Mouse (Mus musculus): ENCODE results near the gene Gatad2a. TPM values are rescaled to one million over a fixed set of nuclear protein-coding genes. Genes with fewer than 3 reads are reported as not detected.
"Not testable (repeated sequence)": the region's sequence is repeated elsewhere in the genome, so short reads cannot be mapped to it uniquely, and the experiment has no call there.

Gatad2a gene
- polyA plus RNA-seq, 1 experiment from 2014 or later: 30.5 TPM

DNA sequence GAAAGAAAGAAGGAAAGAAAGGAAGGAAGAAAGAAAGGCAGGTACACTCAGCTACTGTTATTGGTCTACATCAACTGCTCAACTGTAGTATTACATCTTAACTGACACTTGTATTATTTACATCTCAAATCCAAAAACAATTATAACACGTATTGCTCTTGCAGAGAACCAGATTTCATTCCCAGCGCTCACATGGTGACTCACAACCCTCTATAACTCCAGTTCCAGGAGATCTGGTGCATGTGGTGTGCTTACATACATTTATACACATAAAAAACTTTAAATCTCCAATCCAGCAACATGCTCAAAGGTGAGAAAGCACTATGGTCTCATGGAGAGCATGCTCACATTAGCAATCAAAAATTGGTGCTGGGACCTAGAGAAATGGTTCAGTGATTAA, 4.0 kb upstream of the Gatad2a start:
- no peak overlapping the region for H3K9ac ChIP-seq (ENCODE audit: low read length)
- no peak overlapping the region for H3K27ac ChIP-seq (ENCODE audit: low read depth, low read length)
- no peaks in the 10 kb centered on the region for H3K36me3 ChIP-seq (ENCODE audit: control insufficient read depth, insufficient read depth, low read length)
- no peaks in the 10 kb centered on the region for H3K27me3 ChIP-seq (replicated peaks; ENCODE audit: control insufficient read depth, insufficient read depth, low read length)
- no peak for ATAC-seq
- no peaks in the 10 kb centered on the region for H3K9me3 ChIP-seq (replicated peaks; ENCODE audit: control insufficient read depth, low read length)
- DNase-seq (ENCODE audit: low spot score): no peak
- H3K4me2 ChIP-seq (ENCODE audit: low read length): no peak overlapping the region
- peaks cover 4% of the 10 kb centered on the region for H3K4me1 ChIP-seq (ENCODE audit: control insufficient read depth, insufficient read depth, low read length)
- WGBS: 86% methylated on average over 2 of the region's 2 CpGs
- no peak overlapping the region for H3K4me3 ChIP-seq (ENCODE audit: low read depth, low read length)

DNA sequence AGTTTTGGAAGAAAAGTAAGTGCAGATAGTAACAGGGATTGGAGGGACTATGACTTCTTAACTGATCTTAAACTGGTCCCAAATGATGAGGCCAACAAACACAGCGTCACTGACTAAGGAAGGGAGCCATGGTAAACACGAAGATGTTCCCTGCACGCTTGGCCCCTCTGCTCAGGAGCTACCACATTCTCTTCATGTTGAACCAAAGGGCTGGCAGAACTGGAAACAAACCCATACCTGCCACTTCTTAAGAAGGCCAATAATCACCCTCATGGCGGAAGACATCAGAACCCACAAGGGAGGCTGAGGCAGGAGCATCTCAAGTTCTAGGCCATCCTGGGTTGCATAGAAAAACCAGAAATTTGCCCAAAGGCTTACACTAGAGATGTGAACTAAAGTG, 3.1 kb upstream of the Gatad2a start:
- H3K36me3 ChIP-seq (ENCODE audit: control insufficient read depth, insufficient read depth, low read length): no peaks in the 10 kb centered on the region
- H3K9ac ChIP-seq (ENCODE audit: low read length): no peak overlapping the region
- H3K27ac ChIP-seq (ENCODE audit: low read depth, low read length): no peak overlapping the region
- peaks cover 8% of the 10 kb centered on the region for H3K4me1 ChIP-seq (ENCODE audit: control insufficient read depth, insufficient read depth, low read length)
- 89% methylated on average over 4 of the region's 4 CpGs for WGBS
- H3K4me3 ChIP-seq (ENCODE audit: low read depth, low read length): no peak overlapping the region
- DNase-seq (ENCODE audit: low spot score): no peak
- no peak for ATAC-seq
- H3K9me3 ChIP-seq (replicated peaks; ENCODE audit: control insufficient read depth, low read length): no peaks in the 10 kb centered on the region
- no peaks in the 10 kb centered on the region for H3K27me3 ChIP-seq (replicated peaks; ENCODE audit: control insufficient read depth, insufficient read depth, low read length)
- H3K4me2 ChIP-seq (ENCODE audit: low read length): no peak overlapping the region

DNA sequence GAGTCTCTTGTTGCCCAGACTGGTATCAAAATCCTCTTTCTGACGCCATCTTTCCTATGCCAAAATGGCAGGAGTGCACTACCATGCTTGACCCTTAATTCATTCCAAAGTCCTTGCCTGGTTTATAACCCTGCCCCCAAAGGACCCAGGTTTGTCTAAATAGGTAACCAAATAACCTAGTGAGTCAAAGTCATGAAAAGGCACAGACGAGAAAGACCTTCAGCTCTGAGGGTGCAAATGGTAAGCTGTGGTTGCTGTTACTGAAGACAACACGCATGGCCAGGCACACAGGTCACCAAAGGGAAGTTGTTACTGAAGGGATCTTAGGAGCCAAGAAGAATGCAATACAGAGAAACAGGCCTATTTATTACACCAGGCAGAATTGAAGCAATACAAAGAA, 2.5 kb upstream of the Gatad2a start:
- H3K27ac ChIP-seq (ENCODE audit: low read depth, low read length): no peak overlapping the region
- peaks cover 8% of the 10 kb centered on the region for H3K4me1 ChIP-seq (ENCODE audit: control insufficient read depth, insufficient read depth, low read length)
- no peaks in the 10 kb centered on the region for H3K27me3 ChIP-seq (replicated peaks; ENCODE audit: control insufficient read depth, insufficient read depth, low read length)
- H3K9ac ChIP-seq (ENCODE audit: low read length): no peak overlapping the region
- ATAC-seq (no peak), DNase-seq (ENCODE audit: low spot score) (no peak)
- H3K36me3 ChIP-seq (ENCODE audit: control insufficient read depth, insufficient read depth, low read length): no peaks in the 10 kb centered on the region
- no peak overlapping the region for H3K4me3 ChIP-seq (ENCODE audit: low read depth, low read length)
- no peak overlapping the region for H3K4me2 ChIP-seq (ENCODE audit: low read length)
- H3K9me3 ChIP-seq (replicated peaks; ENCODE audit: control insufficient read depth, low read length): no peaks in the 10 kb centered on the region
- 86% methylated on average over 3 of the region's 3 CpGs for WGBS

DNA sequence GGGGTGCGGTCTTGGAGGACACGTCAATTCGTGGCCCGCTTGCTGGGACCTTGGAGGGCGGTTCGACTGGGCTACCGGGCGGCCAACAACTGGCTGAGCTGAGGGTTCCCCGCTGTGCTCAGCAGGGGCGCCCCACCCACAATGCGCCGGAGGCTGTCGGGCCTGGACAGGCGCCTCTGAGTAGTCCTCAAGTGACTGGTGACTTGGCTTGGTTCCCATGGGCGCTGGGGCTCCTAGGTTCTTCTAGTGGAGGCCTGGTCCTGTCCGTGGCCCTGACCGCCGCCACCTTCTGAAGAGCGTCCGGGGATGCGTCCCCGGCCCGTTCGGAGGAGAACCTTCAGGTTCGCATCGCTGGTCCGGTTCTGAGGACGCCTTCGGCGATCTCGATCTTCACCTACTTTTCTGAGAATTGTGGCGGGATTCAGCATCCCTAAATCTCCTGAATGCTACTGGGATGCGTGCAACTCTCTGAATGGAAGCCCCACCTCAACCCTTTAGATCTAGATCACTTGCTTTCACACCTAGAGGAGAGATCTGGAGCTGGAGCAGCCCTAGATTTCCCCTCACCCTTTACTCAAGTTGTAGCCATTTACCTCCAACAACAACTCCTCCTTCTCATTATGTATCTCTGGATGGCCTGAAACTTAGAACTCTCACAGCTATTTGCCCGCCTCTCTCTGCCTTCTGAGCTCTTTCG, 553 bp upstream of the Gatad2a start:
- Histone ChIP-seq H3K4me2 (ENCODE audit: low read length) (peak overlapping the region; percentile 75), H3K36me3 (ENCODE audit: control insufficient read depth, insufficient read depth, low read length) (0 out of 2 replicates have a peak, but pooled peaks cover 3% of the 10 kb centered on the region), H3K9ac (ENCODE audit: low read length) (peak overlapping the region; percentile 74), H3K4me1 (ENCODE audit: control insufficient read depth, insufficient read depth, low read length) (peaks cover 8% of the 10 kb centered on the region), H3K27ac (ENCODE audit: low read depth, low read length) (0 out of 2 replicates have a peak overlapping the region, but pooled peaks have one; percentile 16), H3K27me3 (replicated peaks; ENCODE audit: control insufficient read depth, insufficient read depth, low read length) (no peaks in the 10 kb centered on the region), H3K9me3 (replicated peaks; ENCODE audit: control insufficient read depth, low read length) (no peaks in the 10 kb centered on the region), H3K4me3 (ENCODE audit: low read depth, low read length) (peak overlapping the region; percentile 84)
- 3% methylated on average over 34 of the region's 35 CpGs for WGBS
- no peak for DNase-seq (ENCODE audit: low spot score)
- ATAC-seq: no peak

DNA sequence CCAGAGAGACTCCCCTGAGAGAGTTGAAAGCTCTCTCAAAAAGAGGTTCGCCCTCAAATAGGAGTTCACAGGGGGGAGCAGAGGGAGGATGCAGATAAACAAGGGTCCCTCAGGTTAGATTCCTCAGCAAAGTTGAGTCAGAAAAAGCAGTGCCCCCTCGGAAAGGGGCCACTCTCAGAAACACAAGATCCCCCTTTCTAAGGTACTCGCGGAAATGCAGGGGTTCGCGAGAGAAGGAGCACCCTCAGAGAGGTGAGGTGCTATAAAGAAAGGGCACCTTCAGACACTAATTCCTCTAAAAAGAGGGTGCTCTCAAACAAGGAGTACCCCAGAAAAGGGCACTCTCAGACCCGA, 785 bp downstream of the Gatad2a start:
- no peaks in the 10 kb centered on the region for H3K27me3 ChIP-seq (replicated peaks; ENCODE audit: control insufficient read depth, insufficient read depth, low read length)
- H3K36me3 ChIP-seq (ENCODE audit: control insufficient read depth, insufficient read depth, low read length): 0 out of 2 replicates have a peak, but pooled peaks cover 3% of the 10 kb centered on the region
- DNase-seq (ENCODE audit: low spot score): no peak
- peak overlapping the region; percentile 84 for H3K4me3 ChIP-seq (ENCODE audit: low read depth, low read length)
- H3K27ac ChIP-seq (ENCODE audit: low read depth, low read length): peak overlapping the region; percentile 80
- 0% methylated on average over 7 of the region's 7 CpGs for WGBS
- peak overlapping the region; percentile 57 for H3K4me2 ChIP-seq (ENCODE audit: low read length)
- H3K9me3 ChIP-seq (replicated peaks; ENCODE audit: control insufficient read depth, low read length): no peaks in the 10 kb centered on the region
- peaks cover 8% of the 10 kb centered on the region for H3K4me1 ChIP-seq (ENCODE audit: control insufficient read depth, insufficient read depth, low read length)
- ATAC-seq: no peak
- H3K9ac ChIP-seq (ENCODE audit: low read length): peak overlapping the region; percentile 75

DNA sequence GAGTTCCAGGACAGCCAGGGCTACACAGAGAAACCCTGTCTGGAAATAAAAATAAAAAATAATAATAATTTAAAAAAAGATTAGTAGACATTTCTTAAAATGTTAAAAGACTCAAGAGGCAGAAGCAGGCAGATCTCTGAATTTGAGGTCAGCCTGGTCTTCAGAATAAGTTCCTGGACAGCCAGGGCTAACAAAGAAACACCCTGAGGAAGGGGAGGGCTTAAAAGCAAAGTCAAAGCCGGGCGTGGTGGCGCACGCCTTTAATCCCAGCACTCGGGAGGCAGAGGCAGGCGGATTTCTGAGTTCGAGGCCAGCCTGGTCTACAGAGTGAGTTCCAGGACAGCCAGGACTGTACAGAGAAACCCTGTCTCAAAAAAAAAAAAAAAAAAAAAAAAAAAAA, 7.2 kb downstream of the Gatad2a start:
- not testable (repeated sequence) for H3K27me3 ChIP-seq (replicated peaks; ENCODE audit: control insufficient read depth, insufficient read depth, low read length); H3K9ac ChIP-seq (ENCODE audit: low read length); ATAC-seq; H3K4me2 ChIP-seq (ENCODE audit: low read length); H3K4me3 ChIP-seq (ENCODE audit: low read depth, low read length); DNase-seq (ENCODE audit: low spot score); H3K27ac ChIP-seq (ENCODE audit: low read depth, low read length); H3K36me3 ChIP-seq (ENCODE audit: control insufficient read depth, insufficient read depth, low read length); H3K9me3 ChIP-seq (replicated peaks; ENCODE audit: control insufficient read depth, low read length); H3K4me1 ChIP-seq (ENCODE audit: control insufficient read depth, insufficient read depth, low read length)
- 96% methylated on average over 6 of the region's 7 CpGs for WGBS

DNA sequence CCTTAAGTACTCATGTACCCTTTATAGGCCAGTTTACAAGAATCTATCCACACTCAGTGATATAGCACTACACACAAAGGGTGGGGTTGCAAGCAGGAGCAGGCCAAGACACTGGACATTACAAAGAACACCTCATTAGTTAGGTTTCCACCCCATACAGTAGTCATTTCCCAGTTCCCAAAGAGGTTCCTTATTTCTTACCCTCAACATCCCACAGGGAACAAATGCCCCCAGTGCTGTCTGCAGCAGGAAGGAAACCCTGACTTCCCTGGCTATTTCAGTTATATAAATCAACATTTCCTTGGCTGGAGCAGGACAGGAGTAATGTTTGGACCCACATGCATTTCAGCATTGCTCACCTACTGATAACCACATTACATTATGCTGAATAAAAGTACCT, 8.4 kb downstream of the Gatad2a start:
- DNase-seq (ENCODE audit: low spot score): no peak
- H3K27ac ChIP-seq (ENCODE audit: low read depth, low read length): no peak overlapping the region

DNA sequence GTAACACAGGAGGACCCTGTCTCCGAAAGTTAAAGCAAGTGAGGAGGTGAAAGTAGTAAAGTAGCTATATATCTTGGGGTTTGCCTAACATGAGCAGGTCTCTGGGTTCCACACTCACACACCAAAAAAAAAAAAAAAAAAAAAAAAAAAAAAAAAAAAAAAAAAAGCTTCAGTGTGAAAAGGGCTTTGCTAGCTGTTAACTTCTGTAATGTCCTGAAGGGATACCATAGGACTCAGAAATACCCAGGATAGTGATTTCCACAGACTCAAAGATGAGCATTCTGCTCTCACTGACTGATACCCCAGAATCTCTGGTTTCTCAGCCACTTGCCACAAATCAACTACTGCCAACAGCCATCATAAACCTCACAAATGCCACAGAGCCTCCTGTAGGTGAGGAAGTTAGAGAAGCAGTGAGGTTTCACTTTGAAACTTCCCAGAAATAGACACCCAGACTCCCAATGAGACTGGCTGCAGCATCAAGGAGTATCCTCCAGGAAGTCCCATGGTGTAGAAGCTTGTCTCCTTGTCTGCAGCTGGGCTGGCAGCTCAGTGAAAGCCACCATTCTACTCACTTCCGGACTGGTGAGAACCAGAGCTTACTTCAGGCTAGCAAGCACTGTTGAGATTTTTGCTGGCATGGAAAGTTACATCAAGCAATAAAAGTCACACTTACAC, 11.2 kb downstream of the Gatad2a start:
- Histone ChIP-seq H3K4me2 (ENCODE audit: low read length) (no peak overlapping the region), H3K36me3 (ENCODE audit: control insufficient read depth, insufficient read depth, low read length) (no peaks in the 10 kb centered on the region), H3K4me3 (ENCODE audit: low read depth, low read length) (no peak overlapping the region), H3K27ac (ENCODE audit: low read depth, low read length) (no peak overlapping the region), H3K9me3 (replicated peaks; ENCODE audit: control insufficient read depth, low read length) (no peaks in the 10 kb centered on the region), H3K27me3 (replicated peaks; ENCODE audit: control insufficient read depth, insufficient read depth, low read length) (no peaks in the 10 kb centered on the region), H3K9ac (ENCODE audit: low read length) (no peak overlapping the region), H3K4me1 (ENCODE audit: control insufficient read depth, insufficient read depth, low read length) (no peaks in the 10 kb centered on the region)
- DNase-seq (ENCODE audit: low spot score) (no peak), ATAC-seq (no peak)
- 92% methylated on average over 2 of the region's 2 CpGs for WGBS

More for the DNA sequence above, 8.4 kb downstream of the Gatad2a start:
- Histone ChIP-seq H3K9ac (ENCODE audit: low read length) (no peak overlapping the region), H3K27me3 (replicated peaks; ENCODE audit: control insufficient read depth, insufficient read depth, low read length) (no peaks in the 10 kb centered on the region), H3K4me2 (ENCODE audit: low read length) (no peak overlapping the region), H3K36me3 (ENCODE audit: control insufficient read depth, insufficient read depth, low read length) (0 out of 2 replicates have a peak, but pooled peaks cover 3% of the 10 kb centered on the region), H3K4me3 (ENCODE audit: low read depth, low read length) (no peak overlapping the region), H3K4me1 (ENCODE audit: control insufficient read depth, insufficient read depth, low read length) (no peaks in the 10 kb centered on the region), H3K9me3 (replicated peaks; ENCODE audit: control insufficient read depth, low read length) (no peaks in the 10 kb centered on the region)
- ATAC-seq: no peak

DNA sequence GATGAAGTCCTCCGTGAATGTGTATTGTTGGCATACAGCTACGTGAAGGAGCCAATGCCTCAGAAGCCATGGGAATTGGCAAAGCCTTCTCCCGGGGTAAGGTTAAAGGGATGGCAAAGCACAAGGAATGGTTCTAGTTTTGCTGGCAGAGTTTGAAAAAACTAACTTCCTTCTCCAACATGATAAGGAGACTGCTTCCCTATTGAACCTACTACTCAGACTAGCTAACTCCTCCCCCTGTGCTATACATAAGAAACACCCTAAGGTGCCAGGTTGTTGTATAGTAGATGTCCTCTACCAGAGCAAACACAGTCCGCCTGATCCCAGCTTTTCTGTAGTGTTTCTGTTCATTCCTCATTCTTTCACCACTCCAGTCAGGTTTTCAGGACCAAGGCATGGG, 17.7 kb downstream of the Gatad2a start:
- Histone ChIP-seq H3K4me2 (ENCODE audit: low read length) (no peak overlapping the region), H3K4me3 (ENCODE audit: low read depth, low read length) (no peak overlapping the region), H3K27me3 (replicated peaks; ENCODE audit: control insufficient read depth, insufficient read depth, low read length) (no peaks in the 10 kb centered on the region), H3K36me3 (ENCODE audit: control insufficient read depth, insufficient read depth, low read length) (no peaks in the 10 kb centered on the region), H3K9me3 (replicated peaks; ENCODE audit: control insufficient read depth, low read length) (no peaks in the 10 kb centered on the region), H3K9ac (ENCODE audit: low read length) (no peak overlapping the region), H3K27ac (ENCODE audit: low read depth, low read length) (no peak overlapping the region), H3K4me1 (ENCODE audit: control insufficient read depth, insufficient read depth, low read length) (0 out of 2 replicates have a peak, but pooled peaks cover 2% of the 10 kb centered on the region)
- ATAC-seq (no peak), DNase-seq (ENCODE audit: low spot score) (no peak)
- WGBS: 95% methylated on average over 4 of the region's 4 CpGs

All from forebrain, embryonic 14.5 days (tissue).